Mouse (Mus musculus) C2C12 (cell line): ENCODE measurements around the gene Pccb.

Experiments
- CTCF ChIP-seq: IDR thresholded peaks from one replicate; pipeline ENCODE4 v1.5.1; 2011; ENCODE audit not compliant: control insufficient read depth, insufficient read depth, insufficient read length
- MAX ChIP-seq: IDR thresholded peaks from one replicate; pipeline ENCODE4 v1.6.1; 2011; ENCODE audit warnings: mild to moderate bottlenecking, control low read depth

DNA sequence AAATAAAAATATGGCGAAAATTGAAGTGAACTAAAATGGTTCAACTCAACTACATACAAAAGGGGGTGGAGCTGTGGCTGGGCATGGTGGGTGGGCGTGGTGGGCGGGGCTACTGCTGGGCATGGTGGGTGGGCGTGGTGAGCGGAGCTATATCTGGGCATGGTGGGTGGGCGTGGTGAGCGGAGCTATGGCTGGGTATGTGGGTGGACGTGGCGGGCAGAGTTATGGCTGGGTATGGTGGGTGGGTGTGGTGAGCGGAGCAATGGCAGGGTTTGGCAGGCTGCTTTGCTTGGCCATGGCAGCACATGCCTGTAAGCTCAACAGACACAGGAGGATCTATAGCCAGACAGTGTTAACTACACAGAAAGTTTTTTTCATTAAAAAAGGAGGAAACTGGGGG lies 15.9 kb downstream of the Pccb start:
- TF ChIP-seq MAX (no peak), CTCF (no peak)
